Mouse (Mus musculus) heart, postnatal 0 days (tissue): ENCODE results near the gene Eras.

Experiments used
- CTCF ChIP-seq: IDR thresholded peaks from 2 replicates; pipeline ENCODE4 v1.5.1; 2016; ENCODE audit warnings: antibody characterized with exemption, control low read depth, low read depth
- EP300 ChIP-seq: IDR thresholded peaks from 2 replicates; pipeline ENCODE4 v1.6.1; 2016; ENCODE audit warnings: antibody characterized with exemption, low read depth

DNA sequence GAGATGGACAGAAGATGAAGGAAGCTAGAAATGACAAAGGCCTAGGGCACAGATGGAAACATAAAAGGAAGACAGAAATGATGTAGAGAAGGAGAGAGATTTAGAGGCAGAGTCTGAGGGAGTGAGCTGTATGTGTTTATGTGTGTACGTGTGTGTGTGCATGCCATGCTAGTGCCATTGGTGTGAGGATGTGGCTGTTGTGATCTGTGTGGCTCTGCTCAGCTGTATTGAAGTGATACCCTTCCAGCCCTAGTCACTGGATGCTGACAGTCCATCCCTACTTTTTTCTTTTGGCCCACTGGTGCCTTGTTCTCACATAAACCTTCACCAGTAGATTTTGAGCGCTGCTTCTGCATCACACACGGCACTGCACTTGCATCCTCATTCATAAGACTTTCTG, 40.5 kb upstream of the Eras start:
- no peak for TF ChIP-seq CTCF
- no peak for TF ChIP-seq EP300
